Mouse (Mus musculus) kidney, adult 2 months (tissue): ENCODE measurements around the gene Ube2g2.

ENCODE experiments used
- CTCF ChIP-seq: fragments of 200-500 bp; conservative IDR thresholded peaks from 2 replicates; pipeline ENCODE4 v1.5.1; 2011; ENCODE audit warnings: low read depth, mild to moderate bottlenecking, control low read depth, low read length, moderate library complexity, mixed read lengths; ENCODE audit not compliant: insufficient read depth, insufficient read length
- POLR2A ChIP-seq: fragments of 200-500 bp; IDR thresholded peaks from one replicate; pipeline ENCODE4 v1.6.1; 2011; ENCODE audit warnings: low read depth, low read length, control low read depth

DNA sequence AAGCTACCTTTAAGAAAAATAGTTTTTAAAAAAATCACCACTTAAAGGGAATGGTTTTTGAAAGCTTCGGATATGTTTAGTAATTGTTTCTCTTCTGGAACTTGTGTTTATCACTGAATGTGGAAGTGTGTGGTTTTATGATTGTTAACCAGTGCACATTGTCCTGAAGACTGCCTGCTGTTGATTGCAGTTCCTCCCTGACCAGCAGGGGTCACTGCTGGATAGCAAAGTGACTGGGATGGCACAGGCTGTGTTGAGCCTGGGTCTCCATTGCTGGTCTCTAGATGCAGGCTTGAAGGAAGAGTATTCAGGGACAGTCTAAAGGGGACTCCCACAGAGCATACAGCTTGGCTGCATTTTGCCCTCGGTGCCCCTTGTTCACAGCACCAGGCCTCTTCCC is 5.4 kb downstream of the Ube2g2 start:
- peak; percentile 99 for TF ChIP-seq CTCF
- no peak for TF ChIP-seq POLR2A
